Mouse (Mus musculus) thymus, adult 2 months (tissue): ENCODE results near the gene Gas2l3.

ENCODE experiments used
- CTCF ChIP-seq: fragments of 200-500 bp; IDR thresholded peaks from 2 replicates; pipeline ENCODE4 v1.5.1; 2012; ENCODE audit warnings: mild to moderate bottlenecking, control low read depth, low read length, moderate library complexity, borderline replicate concordance; ENCODE audit not compliant: control insufficient read depth, poor library complexity, insufficient read depth; ENCODE audit errors: extremely low read depth
- POLR2A ChIP-seq: fragments of 200-500 bp; IDR thresholded peaks from 2 replicates; pipeline ENCODE4 v1.6.1; 2012; ENCODE audit warnings: mild to moderate bottlenecking, low read length, control low read depth, moderate library complexity; ENCODE audit not compliant: control insufficient read depth, poor library complexity, insufficient read depth; ENCODE audit errors: extremely low read depth

DNA sequence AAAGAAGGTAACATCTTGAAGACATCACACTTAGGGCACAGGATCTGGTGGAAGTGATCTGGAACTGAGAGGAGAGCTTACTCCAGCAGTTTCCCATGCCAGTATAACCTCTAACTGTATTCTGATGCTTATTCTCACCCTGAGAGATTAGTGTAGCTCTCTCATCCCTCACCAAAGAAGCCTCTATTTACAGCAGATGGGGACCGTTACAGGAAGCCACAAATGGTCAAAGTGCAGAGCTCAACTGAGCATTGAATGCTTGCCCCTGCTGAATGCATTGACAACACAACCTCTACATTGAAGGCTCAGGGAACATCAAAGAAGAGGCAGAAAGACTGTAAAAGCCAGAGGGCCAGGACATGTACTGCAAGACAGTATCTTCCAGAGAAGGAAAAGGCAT, 36.2 kb downstream of the Gas2l3 start:
- no peak for TF ChIP-seq CTCF
- no peak for TF ChIP-seq POLR2A
